8 mouse cellular contexts compared by ENCODE assay signal in genomic region chr3:36552406-36553047, GRCm38 (mm10). TPM values are rescaled to one million over a fixed set of nuclear protein-coding genes. Genes with fewer than 3 reads are reported as not detected.
DNase-seq lines count a peak whose midpoint lies in the region; ATAC-seq and TF ChIP-seq lines count a peak whose summit lies in the region.

Gene Exosc9, plus strand, starts transcription at chr3:36552606.

- peak; percentile 75 for DNase-seq in G1E (ENCODE audit: low spot score)
- peak; percentile 94 to 98 for DNase-seq in cerebellum, adult 18-20 months
- peak; percentile 96 for DNase-seq in forebrain, postnatal 0 days
- peak; percentile 96 for DNase-seq in heart, postnatal 4 days
- DNase-seq in layer of hippocampus, adult 9-10 months (ENCODE audit: low spot score): peak; percentile 83
- peak; percentile 90 for DNase-seq in ovary, postnatal 10 days (ENCODE audit: low spot score)
- DNase-seq in thymus, postnatal 10 days (ENCODE audit: low spot score in 2 of 2): peak; percentile 89 to 94

- TF ChIP-seq CTCF in G1E (IDR thresholded peaks at IDR 0.05; ENCODE audit: low read depth, low read length): no peak
- no peak for TF ChIP-seq CTCF in forebrain, postnatal 0 days (IDR thresholded peaks at IDR 0.05; ENCODE audit: low read depth)

- peak within 1 kb of the TSS; percentile 75 for H3K4me2 ChIP-seq in forebrain, postnatal 0 days (ENCODE audit: low read depth)
- peak within 1 kb of the TSS; percentile 89 for H3K4me2 ChIP-seq in lung, embryonic 16.5 days (ENCODE audit: low read depth, low read length)

- peak within 1 kb of the TSS; percentile 71 for H3K9ac ChIP-seq in forebrain, postnatal 0 days
- H3K9ac ChIP-seq in lung, embryonic 16.5 days (ENCODE audit: low read length): peak within 1 kb of the TSS; percentile 81

- peak within 1 kb of the TSS; percentile 89 for H3K4me3 ChIP-seq in G1E (ENCODE audit: low read depth, low read length)
- peak within 1 kb of the TSS; percentile 78 for H3K4me3 ChIP-seq in forebrain, postnatal 0 days (ENCODE audit: low read depth, low read length)
- peak within 1 kb of the TSS; percentile 82 for H3K4me3 ChIP-seq in lung, embryonic 16.5 days (ENCODE audit: low read length)

- WGBS in forebrain, postnatal 0 days: under 1% methylated on average over 39 of the region's 39 CpGs
- under 1% methylated on average over 39 of the region's 39 CpGs for WGBS in lung, embryonic 16.5 days

- ATAC-seq in G1E (ENCODE audit: extremely low read depth, insufficient number of reproducible peaks, low FRiP score, poor library complexity, severe bottlenecking): peak; percentile 64
- ATAC-seq in forebrain, postnatal 0 days: peak; percentile 97
- peak; percentile 95 for ATAC-seq in lung, embryonic 16.5 days (ENCODE audit: low read depth)

- H3K4me1 ChIP-seq in G1E (ENCODE audit: insufficient read depth, low read depth, low read length): peaks cover 14% of the 10 kb centered on the region
- H3K4me1 ChIP-seq in forebrain, postnatal 0 days (ENCODE audit: insufficient read depth): peaks cover 14% of the 10 kb centered on the region
- peaks cover 9% of the 10 kb centered on the region for H3K4me1 ChIP-seq in lung, embryonic 16.5 days (replicated peaks; ENCODE audit: control insufficient read depth, insufficient read depth, low read length)

- H3K36me3 ChIP-seq in G1E (replicated peaks): peaks cover 35% of the 10 kb centered on the region
- peaks cover 27% of the 10 kb centered on the region for H3K36me3 ChIP-seq in forebrain, postnatal 0 days (ENCODE audit: insufficient read depth)
- peaks cover 18% of the 10 kb centered on the region for H3K36me3 ChIP-seq in lung, embryonic 16.5 days (ENCODE audit: control insufficient read depth, insufficient read depth, low read length)

- no peaks in the 10 kb centered on the region; the same call in 1 of the 2 replicates for H3K27me3 ChIP-seq in G1E (ENCODE audit: insufficient read depth, low read length)
- H3K27me3 ChIP-seq in forebrain, postnatal 0 days (ENCODE audit: insufficient read depth, low read length): no peaks in the 10 kb centered on the region
- no peaks in the 10 kb centered on the region for H3K27me3 ChIP-seq in lung, embryonic 16.5 days (ENCODE audit: control insufficient read depth, insufficient read depth, low read depth, low read length)

- H3K9me3 ChIP-seq in G1E (replicated peaks): no peaks in the 10 kb centered on the region
- H3K9me3 ChIP-seq in forebrain, postnatal 0 days (ENCODE audit: low read length): no peaks in the 10 kb centered on the region
- H3K9me3 ChIP-seq in lung, embryonic 16.5 days (ENCODE audit: control insufficient read depth, low read length): no peaks in the 10 kb centered on the region

- H3K27ac ChIP-seq in forebrain, postnatal 0 days (ENCODE audit: low read depth, low read length): peak within 1 kb of the TSS; percentile 78
- 0 out of 2 replicates have a peak within 1 kb of the TSS, but pooled peaks have one; percentile 5 for H3K27ac ChIP-seq in lung, embryonic 16.5 days (ENCODE audit: low read length)

RNA-seq across cellular contexts. Expression of gene Exosc9, which starts in this region (rescaled TPM):
- 40.9 and 44.6 TPM in 2 replicates for total RNA-seq in G1E (2014; fragmentation: Nextera tagmentation)
- total RNA-seq in G1E (2017): 74.3 and 96.7 TPM in 2 replicates
- polyA plus RNA-seq in G1E (2012): 2.2 and 3.7 TPM in 2 replicates
- total RNA-seq in forebrain, postnatal 0 days (2014; rRNA removed): 72.9 and 78.0 TPM in 2 replicates
- polyA plus RNA-seq in forebrain, postnatal 0 days (2015; fragmentation: Nextera tagmentation; extraction: Ambion mirVana): 76.9 and 81.4 TPM in 2 replicates
- 10 to 100 TPM; 29.8 to 32.0 TPM for total RNA-seq in heart, postnatal 4 days (2021)
- polyA plus RNA-seq in lung, embryonic 16.5 days (2015; fragmentation: Nextera tagmentation; extraction: Ambion mirVana): 53.4 and 59.3 TPM in 2 replicates

Comparison
In these comparisons a context has a peak if more than half of its experiments do, and no peak if none do; other contexts are left out.
1. Peak in every context shown above with its lines: DNase-seq, ATAC-seq, H3K4me3 ChIP-seq and H3K27ac ChIP-seq.
2. RNA of gene Exosc9 (polyA plus RNA-seq): 76.9 to 81.4 TPM in forebrain, postnatal 0 days and 53.4 to 59.3 TPM in lung, embryonic 16.5 days; 2.2 to 3.7 TPM in G1E; every median in the first group is over 10 times any median in the second.